Mouse (Mus musculus): ENCODE results near the gene Camk1g.

Camk1g gene

GRCm38 (mm10) chr1:193332018-193332417, 38.1 kb downstream of the Camk1g start:
- no peak for DNase-seq

- DNase-seq, result no peak
Observed at GRCm38 (mm10) chr1:193330626-193331025, 39.5 kb downstream of the Camk1g start.

GRCm38 (mm10) chr1:193330172-193330571, 39.9 kb downstream of the Camk1g start:
- peak; percentile 31 to 49 for DNase-seq

GRCm38 (mm10) chr1:193329557-193329956, 40.5 kb downstream of the Camk1g start:
- no peak for DNase-seq

GRCm38 (mm10) chr1:193327686-193328085, 42.4 kb downstream of the Camk1g start:
- DNase-seq, result no peak

- no peak for DNase-seq
Observed at GRCm38 (mm10) chr1:193327216-193327615, 42.9 kb downstream of the Camk1g start.

- no peak for DNase-seq
Observed at GRCm38 (mm10) chr1:193326456-193327145, 43.5 kb downstream of the Camk1g start.

GRCm38 (mm10) chr1:193325891-193326290, 44.2 kb downstream of the Camk1g start:
- DNase-seq, result no peak

GRCm38 (mm10) chr1:193324224-193324623, 45.9 kb downstream of the Camk1g start:
- peak in 1 of 2 experiments; percentile 63 for DNase-seq

- no peak for DNase-seq
Observed at GRCm38 (mm10) chr1:193323686-193324085, 46.4 kb downstream of the Camk1g start.

GRCm38 (mm10) chr1:193320398-193320797, 49.7 kb downstream of the Camk1g start:
- DNase-seq, result no peak

- no peak for DNase-seq
Observed at GRCm38 (mm10) chr1:193319721-193320120, 50.4 kb downstream of the Camk1g start.

GRCm38 (mm10) chr1:193317159-193317559, 52.9 kb downstream of the Camk1g start:
- DNase-seq, result no peak

GRCm38 (mm10) chr1:193316358-193316750, 53.7 kb downstream of the Camk1g start:
- no peak for DNase-seq

GRCm38 (mm10) chr1:193315705-193316357, 54.3 kb downstream of the Camk1g start:
- DNase-seq, result no peak

- DNase-seq, result no peak
Observed at GRCm38 (mm10) chr1:193311596-193311995, 58.5 kb downstream of the Camk1g start.

- no peak for DNase-seq
Observed at GRCm38 (mm10) chr1:193310519-193311085, 59.5 kb downstream of the Camk1g start.

- no peak for DNase-seq
Observed at GRCm38 (mm10) chr1:193309785-193310518, 60.1 kb downstream of the Camk1g start.

- no peak for DNase-seq
Observed at GRCm38 (mm10) chr1:193306832-193307231, 63.3 kb downstream of the Camk1g start.

GRCm38 (mm10) chr1:193305386-193305785, 64.7 kb downstream of the Camk1g start:
- DNase-seq, result no peak

- DNase-seq, result no peak
Observed at GRCm38 (mm10) chr1:193303096-193303495, 67.0 kb downstream of the Camk1g start.

GRCm38 (mm10) chr1:193302093-193302405, 68.0 kb downstream of the Camk1g start:
- no peak for DNase-seq
